Mouse (Mus musculus) forebrain, embryonic 13.5 days (tissue): Measurements from ENCODE around the gene Lpp. TPM values are rescaled to one million over a fixed set of nuclear protein-coding genes. Genes with fewer than 3 reads are reported as not detected.

Experiments
- ATAC-seq: fragments of 200-750 bp; cut with Nextera tagmentation; 2 replicates; pipeline ENCODE4 v1.8.0; 2017
- H3K27ac ChIP-seq: fragments of 300-500 bp; sonication (generic); 2 replicates; pipeline ENCODE4 v1.5.1; 2015; ENCODE audit warnings: inconsistent platforms, mild to moderate bottlenecking, moderate library complexity
- H3K27me3 ChIP-seq: fragments of 300-500 bp; sonication (generic); 2 replicates; pipeline ENCODE4 v1.6.1; 2015; ENCODE audit warnings: mild to moderate bottlenecking, inconsistent platforms
- H3K36me3 ChIP-seq: fragments of 300-500 bp; sonication (generic); 2 replicates; pipeline ENCODE4 v1.6.1; 2015; ENCODE audit warnings: mild to moderate bottlenecking, inconsistent platforms; ENCODE audit not compliant: poor library complexity, severe bottlenecking
- H3K4me1 ChIP-seq: fragments of 300-500 bp; sonication (generic); 2 replicates; pipeline ENCODE4 v1.6.1; 2015; ENCODE audit warnings: inconsistent platforms
- H3K4me2 ChIP-seq: fragments of 300-500 bp; sonication (generic); 2 replicates; pipeline ENCODE4 v1.6.1; 2015; ENCODE audit warnings: inconsistent platforms, mild to moderate bottlenecking, moderate library complexity
- H3K4me3 ChIP-seq: fragments of 300-500 bp; sonication (generic); 2 replicates; pipeline ENCODE4 v1.5.1; 2015; ENCODE audit warnings: mild to moderate bottlenecking, inconsistent platforms
- H3K9ac ChIP-seq: fragments of 300-500 bp; sonication (generic); 2 replicates; pipeline ENCODE4 v1.6.1; 2015; ENCODE audit warnings: mild to moderate bottlenecking, inconsistent platforms
- H3K9me3 ChIP-seq: fragments of 300-500 bp; sonication (generic); replicated peaks from 2 replicates; pipeline ENCODE4 v1.6.1; 2016; ENCODE audit warnings: inconsistent platforms
- WGBS: fragments of 180-500 bp; shearing (Covaris S2); methylation state at CpG from one replicate; pipeline ENCODE4 v1.1.7; 2015; 5-methylcytosine and 5-hydroxymethylcytosine counted together
- polyA plus RNA-seq: library from polyadenylated mRNA; unstranded; fragments of >200 nt; fragmentation: Nextera tagmentation; extraction: Ambion mirVana; gene quantifications from 2 replicates; pipeline ENCODE4 v1.2.1, GENCODE M21; 2015

The Lpp gene
- polyA plus RNA-seq, 1 experiment from 2014 or later, result 9.4 TPM

DNA sequence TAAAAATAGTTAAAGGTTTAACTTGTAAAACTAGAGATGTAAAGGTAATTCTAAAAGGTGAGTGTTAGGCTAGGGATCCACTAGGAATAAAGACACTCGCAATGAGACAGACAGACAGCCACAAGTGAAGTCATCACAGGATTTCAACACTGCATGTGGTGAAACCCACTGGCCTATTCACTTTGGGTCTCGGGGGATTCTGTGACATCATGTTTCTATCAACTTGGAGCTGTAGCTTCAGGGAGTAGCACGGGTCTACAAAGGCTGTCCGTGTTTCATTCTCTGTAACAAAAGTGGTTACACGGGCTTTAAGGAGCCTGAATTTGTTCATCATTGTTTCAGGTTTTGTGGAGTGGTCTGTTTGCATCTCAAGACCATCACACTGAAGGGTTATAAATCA, 152.1 kb downstream of the Lpp start:
- Histone ChIP-seq H3K9me3 (no peaks in the 10 kb centered on the region), H3K27me3 (no peaks in the 10 kb centered on the region), H3K4me1 (no peaks in the 10 kb centered on the region), H3K9ac (no peak overlapping the region), H3K27ac (no peak overlapping the region), H3K36me3 (no peaks in the 10 kb centered on the region), H3K4me2 (no peak overlapping the region), H3K4me3 (no peak overlapping the region)
- ATAC-seq, result no peak
- WGBS, result 85% methylated on average over 5 of the region's 5 CpGs

DNA sequence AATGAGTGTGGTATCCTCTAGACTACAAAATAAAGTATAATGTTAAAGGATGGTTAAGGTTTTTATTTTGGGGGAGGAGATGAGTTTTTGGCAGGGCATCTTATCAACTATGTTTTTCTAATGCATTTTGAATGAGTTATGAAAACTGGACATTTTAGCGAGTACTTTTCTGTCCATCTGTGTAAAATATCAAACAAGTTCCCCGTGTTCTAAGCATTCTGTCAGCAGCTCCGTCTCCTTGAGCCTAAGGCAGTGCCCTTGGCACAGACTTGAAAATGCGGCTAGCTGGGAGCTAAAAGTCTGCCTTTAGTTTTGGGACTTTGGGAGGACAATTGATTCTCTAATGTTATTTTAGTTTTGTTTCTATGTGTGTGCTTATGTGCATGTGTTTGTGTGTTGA, 165.2 kb downstream of the Lpp start:
- Histone ChIP-seq H3K4me2 (no peak overlapping the region), H3K27me3 (no peaks in the 10 kb centered on the region), H3K4me3 (no peak overlapping the region), H3K9ac (no peak overlapping the region), H3K9me3 (no peaks in the 10 kb centered on the region), H3K27ac (no peak overlapping the region), H3K4me1 (no peaks in the 10 kb centered on the region), H3K36me3 (no peaks in the 10 kb centered on the region)
- ATAC-seq, result no peak
- WGBS, result 93% methylated on average over 4 of the region's 4 CpGs

DNA sequence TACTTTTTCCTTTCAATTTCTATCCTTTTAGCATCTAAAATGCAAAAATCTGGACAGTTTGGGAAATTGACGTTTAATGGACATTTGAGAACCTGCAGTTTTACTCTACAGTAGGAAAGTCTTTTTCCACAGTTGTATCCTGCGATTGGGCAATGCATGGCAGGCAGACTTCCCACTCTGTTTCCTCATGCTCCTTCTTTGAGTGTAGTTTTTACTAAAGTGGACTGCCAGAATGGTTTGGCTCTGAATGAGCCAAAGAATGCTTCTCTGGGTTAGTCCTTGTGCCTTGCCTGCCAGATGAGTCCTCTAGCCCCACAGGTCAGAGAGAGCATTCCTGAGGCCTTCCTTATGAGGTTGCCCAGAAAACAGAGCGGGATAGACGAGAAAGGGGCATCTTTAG, 166.5 kb downstream of the Lpp start:
- H3K27ac ChIP-seq, result no peak overlapping the region
- no peaks in the 10 kb centered on the region for H3K27me3 ChIP-seq
- WGBS, result 91% methylated on average over 4 of the region's 4 CpGs
- no peak overlapping the region for H3K4me2 ChIP-seq
- no peak for ATAC-seq
- H3K36me3 ChIP-seq, result no peaks in the 10 kb centered on the region
- H3K9ac ChIP-seq, result no peak overlapping the region
- H3K4me1 ChIP-seq, result no peaks in the 10 kb centered on the region
- no peak overlapping the region for H3K4me3 ChIP-seq
- no peaks in the 10 kb centered on the region for H3K9me3 ChIP-seq

DNA sequence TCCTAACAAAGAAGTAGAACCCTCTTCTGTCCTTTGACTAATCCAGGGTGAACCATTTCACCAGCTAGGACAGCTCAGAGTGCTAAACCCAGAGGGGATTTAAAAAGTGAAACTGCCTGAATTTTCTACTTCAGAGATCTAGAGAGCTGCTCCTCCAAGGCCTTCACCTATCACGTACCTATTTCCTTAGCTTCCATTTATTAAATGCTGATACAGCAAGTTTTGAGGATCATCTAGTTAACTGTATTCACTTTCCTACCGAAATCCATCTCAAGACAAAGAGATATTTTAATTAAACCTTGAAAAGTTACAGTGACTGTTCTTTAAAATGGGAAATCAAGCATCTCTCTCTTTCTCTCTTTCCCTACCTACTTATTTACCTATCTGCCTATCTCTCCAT, 167.7 kb downstream of the Lpp start:
- no peak overlapping the region for H3K4me3 ChIP-seq
- whole genome bisulfite sequencing, result 93% methylated on average over 2 of the region's 2 CpGs
- no peak for ATAC-seq
- H3K27ac ChIP-seq, result no peak overlapping the region
- H3K9ac ChIP-seq, result no peak overlapping the region
- H3K36me3 ChIP-seq, result no peaks in the 10 kb centered on the region
- H3K4me1 ChIP-seq, result 0 out of 2 replicates have a peak, but pooled peaks cover under 1% of the 10 kb centered on the region
- no peak overlapping the region for H3K4me2 ChIP-seq
- no peaks in the 10 kb centered on the region for H3K27me3 ChIP-seq
- H3K9me3 ChIP-seq, result no peaks in the 10 kb centered on the region

DNA sequence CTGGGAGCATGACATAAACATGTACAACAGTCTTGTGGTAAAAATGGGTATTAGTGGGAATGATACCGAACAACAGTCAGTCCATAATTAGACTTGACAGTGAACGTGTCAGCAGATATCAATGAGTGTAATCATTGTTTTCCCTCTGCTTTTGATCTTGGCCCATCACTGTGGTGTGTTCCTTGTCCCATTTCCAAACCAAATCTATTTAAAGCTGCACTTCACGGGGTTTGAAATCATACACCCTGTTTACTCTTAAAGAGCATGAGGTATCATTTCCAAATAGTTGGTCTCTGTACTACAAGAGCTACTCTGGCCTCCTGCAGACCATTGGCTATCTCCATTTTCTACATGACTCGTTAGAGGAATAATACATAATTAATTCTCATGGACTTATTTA, 168.3 kb downstream of the Lpp start:
- H3K27me3 ChIP-seq, result no peaks in the 10 kb centered on the region

DNA sequence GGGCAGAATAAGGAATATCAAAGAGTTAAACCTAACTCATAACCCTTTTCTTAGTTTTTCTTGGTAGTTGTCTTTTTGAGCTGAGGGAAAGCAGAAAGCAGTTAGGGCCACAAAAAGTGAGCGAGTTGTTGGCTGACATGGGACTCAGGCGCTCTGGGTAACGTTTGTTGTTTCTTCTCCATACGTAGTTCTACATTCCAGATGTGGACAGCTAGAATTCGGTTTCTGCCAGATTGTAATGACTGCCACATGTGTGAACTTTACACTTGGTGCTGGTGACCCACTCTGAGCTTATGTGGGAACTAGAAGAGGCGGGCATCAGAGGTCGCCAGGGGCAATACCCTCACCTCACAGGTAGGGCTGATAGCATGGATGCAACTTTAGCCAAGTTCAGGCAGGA, 172.0 kb downstream of the Lpp start:
- no peak overlapping the region for H3K27ac ChIP-seq
- no peaks in the 10 kb centered on the region for H3K36me3 ChIP-seq
- 94% methylated on average over 7 of the region's 7 CpGs for WGBS
- no peak for ATAC-seq
- no peak overlapping the region for H3K4me3 ChIP-seq
- H3K4me1 ChIP-seq, result peaks cover 10% of the 10 kb centered on the region
- H3K27me3 ChIP-seq, result no peaks in the 10 kb centered on the region
- H3K9me3 ChIP-seq, result no peaks in the 10 kb centered on the region
- H3K9ac ChIP-seq, result no peak overlapping the region
- H3K4me2 ChIP-seq, result no peak overlapping the region

More for the DNA sequence above, 168.3 kb downstream of the Lpp start:
- peaks cover 5% of the 10 kb centered on the region; the same call in 1 of the 2 replicates for H3K4me1 ChIP-seq
- H3K27ac ChIP-seq, result no peak overlapping the region
- no peaks in the 10 kb centered on the region for H3K9me3 ChIP-seq
- H3K9ac ChIP-seq, result no peak overlapping the region
- 68% methylated on average over 4 of the region's 4 CpGs for WGBS
- no peak for ATAC-seq
- no peak overlapping the region for H3K4me3 ChIP-seq
- H3K36me3 ChIP-seq, result no peaks in the 10 kb centered on the region
- H3K4me2 ChIP-seq, result no peak overlapping the region

DNA sequence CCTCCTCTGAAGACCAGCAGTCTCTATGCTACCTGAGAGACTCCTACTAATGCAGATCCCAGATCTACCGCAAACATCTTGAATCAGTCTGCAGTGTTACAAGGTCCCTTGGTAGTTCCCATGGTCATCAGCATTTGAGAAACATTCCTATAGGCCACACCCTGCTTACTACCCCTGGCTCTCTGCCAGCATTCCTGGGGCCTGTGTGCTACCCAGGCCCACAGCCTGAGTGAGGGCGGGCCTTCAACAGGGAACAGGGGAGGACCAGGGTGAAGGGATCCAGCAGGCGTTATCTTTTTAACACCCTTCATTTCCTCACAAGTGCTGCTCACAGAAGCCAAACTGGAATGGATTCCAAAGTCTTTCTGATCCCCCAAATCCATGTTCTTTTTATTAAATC, 173.0 kb downstream of the Lpp start:
- H3K9me3 ChIP-seq, result no peaks in the 10 kb centered on the region
- H3K36me3 ChIP-seq, result no peaks in the 10 kb centered on the region
- 68% methylated on average over 3 of the region's 3 CpGs for WGBS
- ATAC-seq, result no peak
- H3K9ac ChIP-seq, result no peak overlapping the region
- no peak overlapping the region for H3K4me3 ChIP-seq
- no peaks in the 10 kb centered on the region for H3K27me3 ChIP-seq
- no peak overlapping the region for H3K27ac ChIP-seq
- H3K4me1 ChIP-seq, result peaks cover 10% of the 10 kb centered on the region
- H3K4me2 ChIP-seq, result no peak overlapping the region

DNA sequence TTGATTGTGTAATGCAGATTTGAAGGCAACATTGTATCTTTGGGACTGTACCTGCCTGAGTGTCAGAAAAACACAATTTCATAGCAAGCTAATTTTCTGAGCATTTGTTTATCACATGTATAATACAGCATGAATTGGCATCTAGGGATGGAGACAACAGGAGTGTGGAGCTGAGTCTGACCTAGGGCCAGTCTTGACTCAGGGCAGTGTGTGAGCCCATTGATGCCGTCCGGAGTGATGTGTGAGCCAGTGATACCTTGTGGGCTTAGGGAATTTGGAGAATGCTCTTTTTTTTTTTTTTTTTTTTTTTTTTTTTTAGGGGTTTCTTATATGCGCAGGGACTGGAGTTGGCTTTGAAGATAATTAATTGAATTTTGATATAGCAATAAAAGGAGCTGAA, 174.3 kb downstream of the Lpp start:
- WGBS, result 90% methylated on average over 3 of the region's 3 CpGs

DNA sequence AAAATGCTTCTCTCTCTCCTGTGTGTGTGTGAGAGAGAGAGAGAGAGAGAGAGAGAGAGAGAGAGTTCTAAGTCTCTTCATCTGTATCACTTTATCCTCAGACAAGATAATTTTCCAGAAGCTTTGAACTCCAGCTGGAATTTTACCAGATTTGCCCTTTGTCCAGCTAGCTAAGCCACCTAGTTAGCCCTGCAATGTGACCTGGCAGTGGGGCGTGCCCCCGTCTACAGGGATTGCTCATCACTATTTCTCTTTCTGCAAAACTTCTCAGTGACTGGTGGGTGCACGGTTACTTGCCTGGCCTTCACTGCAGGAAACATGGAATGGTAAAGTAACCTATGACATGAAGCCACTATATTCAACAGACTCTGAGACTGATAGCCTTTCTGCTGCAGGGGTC, 174.8 kb downstream of the Lpp start:
- no peaks in the 10 kb centered on the region for H3K36me3 ChIP-seq
- H3K27ac ChIP-seq, result no peak overlapping the region
- WGBS, result 83% methylated on average over 3 of the region's 3 CpGs

More for the DNA sequence above, 174.3 kb downstream of the Lpp start:
- Histone ChIP-seq H3K9me3 (no peaks in the 10 kb centered on the region), H3K4me2 (no peak overlapping the region), H3K4me1 (peaks cover 10% of the 10 kb centered on the region), H3K27me3 (no peaks in the 10 kb centered on the region), H3K4me3 (no peak overlapping the region), H3K9ac (no peak overlapping the region), H3K36me3 (no peaks in the 10 kb centered on the region), H3K27ac (no peak overlapping the region)
- no peak for ATAC-seq

DNA sequence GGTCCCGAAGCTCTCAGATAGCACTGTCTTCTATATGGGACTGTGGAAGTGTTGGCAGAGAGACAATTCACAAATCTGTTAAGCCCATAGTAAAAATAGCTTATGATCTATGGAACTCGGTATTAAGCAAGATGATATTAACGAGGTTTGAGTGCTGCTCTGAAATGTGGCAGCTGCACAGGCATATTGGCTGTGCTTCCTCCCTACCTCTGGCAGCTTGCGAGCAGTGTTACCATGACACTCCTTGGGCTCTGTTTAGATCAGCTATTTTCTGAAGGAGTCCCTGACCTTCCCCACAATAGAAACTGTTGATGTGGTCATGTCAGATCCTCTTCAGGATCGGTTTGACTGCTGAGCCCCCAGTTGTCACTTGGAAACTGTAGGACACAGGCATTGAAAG, 176.4 kb downstream of the Lpp start:
- no peak overlapping the region for H3K9ac ChIP-seq
- no peak overlapping the region for H3K27ac ChIP-seq
- H3K4me1 ChIP-seq, result peaks cover 10% of the 10 kb centered on the region
- no peaks in the 10 kb centered on the region for H3K36me3 ChIP-seq
- no peak overlapping the region for H3K4me3 ChIP-seq
- no peaks in the 10 kb centered on the region for H3K27me3 ChIP-seq
- no peak for ATAC-seq
- no peak overlapping the region for H3K4me2 ChIP-seq
- WGBS, result 74% methylated on average over 5 of the region's 5 CpGs
- no peaks in the 10 kb centered on the region for H3K9me3 ChIP-seq

More for the DNA sequence above, 174.8 kb downstream of the Lpp start:
- no peak overlapping the region for H3K9ac ChIP-seq
- H3K4me3 ChIP-seq, result no peak overlapping the region
- H3K4me2 ChIP-seq, result no peak overlapping the region
- H3K27me3 ChIP-seq, result no peaks in the 10 kb centered on the region
- H3K9me3 ChIP-seq, result no peaks in the 10 kb centered on the region
- no peak for ATAC-seq
- H3K4me1 ChIP-seq, result peaks cover 10% of the 10 kb centered on the region

DNA sequence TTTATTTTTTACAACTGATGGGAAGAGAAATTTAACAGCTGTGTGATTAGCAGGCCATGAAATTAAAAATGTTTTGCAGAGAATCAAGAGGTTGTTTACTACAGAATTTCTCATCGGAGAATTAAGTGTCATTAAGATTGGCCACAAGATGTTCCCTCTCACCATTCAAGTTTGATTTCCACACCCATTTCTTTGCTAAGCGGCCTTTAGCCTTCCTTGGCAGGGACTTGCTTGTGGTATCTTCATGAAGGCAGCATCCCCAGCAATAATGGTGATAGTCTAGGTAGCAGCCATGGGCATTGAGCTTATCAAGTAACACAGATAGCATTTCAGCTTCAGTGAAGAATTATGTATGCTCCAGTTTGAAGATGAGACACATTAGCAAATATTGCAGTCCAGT, 183.7 kb downstream of the Lpp start:
- H3K4me2 ChIP-seq, result no peak overlapping the region
- H3K36me3 ChIP-seq, result no peaks in the 10 kb centered on the region
- H3K27me3 ChIP-seq, result no peaks in the 10 kb centered on the region
- peaks cover 6% of the 10 kb centered on the region; the same call in 1 of the 2 replicates for H3K4me1 ChIP-seq
- WGBS, result 89% methylated on average over 2 of the region's 2 CpGs
- ATAC-seq, result no peak
- no peak overlapping the region for H3K4me3 ChIP-seq
- H3K9me3 ChIP-seq, result no peaks in the 10 kb centered on the region
- no peak overlapping the region for H3K27ac ChIP-seq
- H3K9ac ChIP-seq, result no peak overlapping the region

DNA sequence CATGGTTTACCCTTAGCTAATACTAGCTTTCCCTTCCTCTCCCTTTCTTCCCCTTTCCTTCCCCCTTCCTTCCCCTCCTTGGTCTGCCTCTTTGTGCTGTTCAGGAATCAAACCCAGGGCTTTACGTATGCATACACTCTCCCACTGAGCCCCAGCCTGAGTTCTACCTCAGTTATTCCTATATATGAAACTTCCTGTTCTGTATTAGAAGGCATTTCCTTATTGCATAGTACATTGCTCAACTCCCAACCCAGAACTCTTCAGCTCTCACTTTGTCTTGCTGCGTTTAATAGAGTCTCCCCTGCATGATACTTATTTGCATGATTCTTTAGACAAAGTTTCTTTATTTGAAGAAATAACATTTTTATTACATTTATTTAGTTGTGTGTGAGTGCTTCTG, 184.5 kb downstream of the Lpp start:
- Histone ChIP-seq H3K36me3 (no peaks in the 10 kb centered on the region), H3K9me3 (no peaks in the 10 kb centered on the region), H3K4me3 (no peak overlapping the region), H3K4me1 (peaks cover 6% of the 10 kb centered on the region; the same call in 1 of the 2 replicates), H3K27ac (no peak overlapping the region), H3K4me2 (no peak overlapping the region), H3K9ac (no peak overlapping the region), H3K27me3 (no peaks in the 10 kb centered on the region)
- ATAC-seq, result no peak
- 89% methylated on average over 2 of the region's 2 CpGs for WGBS

DNA sequence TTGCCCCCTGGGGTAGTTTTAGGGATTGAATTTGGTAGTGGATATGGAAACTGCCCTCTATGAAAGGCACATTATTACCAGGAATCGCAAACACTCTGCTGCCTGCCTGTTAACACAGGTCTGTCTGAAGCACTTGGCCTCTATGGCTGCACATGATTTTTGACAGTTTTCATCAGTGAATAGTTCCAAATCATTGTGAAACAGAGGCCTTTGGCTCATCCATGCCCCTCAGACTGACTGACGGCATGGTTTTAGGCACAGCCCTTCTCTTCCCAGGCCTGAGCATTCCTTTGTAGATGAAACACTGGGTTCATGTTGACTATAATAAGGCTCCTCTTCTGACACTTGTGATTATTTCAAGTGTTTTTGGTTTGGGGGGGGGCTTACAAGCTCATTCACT, 189.5 kb downstream of the Lpp start:
- Histone ChIP-seq H3K9ac (no peak overlapping the region), H3K4me1 (no peaks in the 10 kb centered on the region), H3K4me2 (no peak overlapping the region), H3K27ac (no peak overlapping the region), H3K27me3 (no peaks in the 10 kb centered on the region), H3K4me3 (no peak overlapping the region), H3K36me3 (no peaks in the 10 kb centered on the region), H3K9me3 (no peaks in the 10 kb centered on the region)
- WGBS, result 96% methylated on average over 2 of the region's 2 CpGs
- no peak for ATAC-seq
